Mouse (Mus musculus) C2C12 (cell line): ENCODE data around the gene Serpine2.

Source experiments
- CTCF ChIP-seq: IDR thresholded peaks from one replicate; pipeline ENCODE4 v1.5.1; 2011; ENCODE audit not compliant: control insufficient read depth, insufficient read depth, insufficient read length
- FOSL1 ChIP-seq: IDR thresholded peaks from one replicate; pipeline ENCODE4 v1.8.0; 2011; ENCODE audit warnings: mild to moderate bottlenecking, low read length; ENCODE audit not compliant: poor library complexity, insufficient read depth, severe bottlenecking
- MAX ChIP-seq: IDR thresholded peaks from one replicate; pipeline ENCODE4 v1.6.1; 2011; ENCODE audit warnings: mild to moderate bottlenecking, control low read depth
- MYOD1 ChIP-seq: IDR thresholded peaks from one replicate; pipeline ENCODE4 v1.6.1; 2011; ENCODE audit warnings: low read depth; ENCODE audit not compliant: control insufficient read depth, insufficient read length
- MYOG ChIP-seq: IDR thresholded peaks from one replicate; pipeline ENCODE4 v1.6.1; 2011; ENCODE audit not compliant: control insufficient read depth, insufficient read length; ENCODE audit errors: extremely low read depth
- USF1 ChIP-seq: IDR thresholded peaks from one replicate; pipeline ENCODE4 v1.6.1; 2011; ENCODE audit warnings: low read depth, mild to moderate bottlenecking, control low read depth, moderate library complexity

DNA sequence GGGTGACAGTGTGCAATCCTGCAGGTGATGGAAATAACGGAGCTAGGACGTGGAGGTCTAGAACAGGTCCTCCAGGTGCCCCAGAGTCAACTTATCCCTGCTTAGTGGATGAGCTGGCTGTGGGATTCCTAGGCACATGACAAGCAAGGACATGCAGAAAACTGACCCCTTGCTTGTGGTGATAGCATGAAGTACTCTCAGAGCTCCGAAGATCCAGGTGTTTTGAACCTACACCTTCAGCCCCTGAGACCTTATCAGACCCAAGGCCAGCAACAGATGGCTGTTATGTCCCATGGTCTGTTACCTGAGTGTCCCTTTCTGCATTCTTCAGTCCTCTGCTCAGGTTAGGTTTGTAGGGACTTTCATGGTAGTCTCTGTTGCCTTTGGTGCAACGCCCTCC, 2.0 kb downstream of the Serpine2 start:
- no peak for TF ChIP-seq CTCF
- no peak for TF ChIP-seq MAX
- no peak for TF ChIP-seq MYOD1
- no peak for TF ChIP-seq MYOG
- no peak for TF ChIP-seq USF1
- TF ChIP-seq FOSL1, result no peak
